Mouse (Mus musculus): ENCODE data around the gene Ppat.

Gene Ppat

GRCm38 (mm10) chr5:76951106-76952027 lies at the start of gene Ppat, which contains the start of gene Paics:
TSS of gene Ppat (minus strand) at chr5:76951578.
TSS of gene Paics (plus strand) at chr5:76951307.
- WGBS, result under 1% methylated on average over 81 of the region's 81 CpGs

- WGBS, result 23% methylated on average over 5 of the region's 5 CpGs
Measured at GRCm38 (mm10) chr5:76998416-76998815, 47.0 kb upstream of the Ppat start.

GRCm38 (mm10) chr5:76993174-76993814 lies 41.9 kb upstream of the Ppat start:
- 94% methylated on average over 5 of the region's 5 CpGs for WGBS

- 77% methylated on average over 3 of the region's 3 CpGs for WGBS
Measured at GRCm38 (mm10) chr5:76990789-76991188, 39.4 kb upstream of the Ppat start.

GRCm38 (mm10) chr5:76984015-76984414 lies 32.6 kb upstream of the Ppat start:
- 90% methylated on average over 11 of the region's 11 CpGs for WGBS

DNA sequence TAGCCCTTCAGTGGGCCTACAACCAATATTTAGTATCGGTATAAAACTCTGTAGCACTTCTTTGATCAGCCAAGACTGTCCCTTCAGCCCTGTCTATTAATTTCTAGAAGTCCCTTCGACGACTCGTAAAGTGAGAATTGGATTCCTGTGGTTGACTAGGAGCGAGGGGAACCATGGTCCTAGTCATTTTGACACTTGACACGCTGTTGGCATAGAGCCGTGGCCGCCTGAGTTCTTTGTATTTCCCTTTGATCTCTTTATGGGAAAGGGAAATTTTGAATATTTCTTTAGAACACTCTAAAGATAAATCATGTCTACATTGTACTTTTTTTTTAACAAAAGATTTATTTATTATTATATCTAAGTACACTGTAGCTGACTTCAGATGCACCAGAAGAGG lies 24.4 kb upstream of the Ppat start:
- 74% methylated on average over 8 of the region's 8 CpGs for WGBS

- WGBS, result under 1% methylated on average over 59 of the region's 60 CpGs
Measured at GRCm38 (mm10) chr5:76974554-76975285, 23.3 kb upstream of the Ppat start, which contains the start of gene Srp72. TSS of gene Srp72 (plus strand) at chr5:76974683.

DNA sequence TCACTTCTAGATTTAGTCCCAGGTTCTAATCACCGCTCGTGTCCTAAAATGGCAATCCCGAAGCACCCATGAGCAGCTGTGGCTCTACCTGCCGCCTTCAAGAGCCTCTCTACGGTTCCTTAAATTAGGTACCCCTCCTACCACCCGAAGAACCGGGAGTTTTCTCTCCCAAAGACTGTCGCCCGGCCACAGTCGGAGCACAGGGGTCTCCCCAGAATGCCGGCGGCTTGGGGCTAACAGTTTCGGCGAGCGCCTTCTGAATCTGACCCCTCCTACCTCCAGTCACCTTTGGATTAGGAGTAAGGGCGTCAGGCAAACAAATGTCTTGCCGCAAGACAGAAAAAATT lies 22.8 kb upstream of the Ppat start:
- WGBS, result 2% methylated on average over 17 of the region's 17 CpGs

- whole genome bisulfite sequencing, result 62% methylated on average over 3 of the region's 3 CpGs
Measured at GRCm38 (mm10) chr5:76973488-76973887, 22.1 kb upstream of the Ppat start.

DNA sequence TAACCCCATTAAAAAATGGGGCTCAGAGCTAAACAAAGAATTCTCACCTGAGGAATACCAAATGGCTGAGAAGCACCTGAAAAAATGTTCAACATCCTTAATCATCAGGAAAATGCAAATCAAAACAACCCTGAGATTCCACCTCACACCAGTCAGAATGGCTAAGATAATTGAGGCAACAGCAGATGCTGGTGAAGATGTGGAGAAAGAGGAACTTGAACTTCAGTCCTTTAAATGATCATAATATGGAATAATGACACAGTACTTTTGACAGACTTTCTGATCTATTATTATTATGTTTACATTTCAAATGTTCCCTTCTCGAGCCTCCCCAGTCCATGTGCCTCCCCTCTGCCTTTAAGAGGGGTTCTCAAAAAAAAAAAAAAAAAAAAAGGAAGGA lies 19.7 kb upstream of the Ppat start:
- 85% methylated on average over 1 of the region's 1 CpGs for WGBS

GRCm38 (mm10) chr5:76969250-76969649 lies 17.9 kb upstream of the Ppat start:
- WGBS, result 54% methylated on average over 5 of the region's 5 CpGs

- WGBS, result 95% methylated on average over 3 of the region's 3 CpGs
Measured at GRCm38 (mm10) chr5:76964651-76965050, 13.3 kb upstream of the Ppat start.

DNA sequence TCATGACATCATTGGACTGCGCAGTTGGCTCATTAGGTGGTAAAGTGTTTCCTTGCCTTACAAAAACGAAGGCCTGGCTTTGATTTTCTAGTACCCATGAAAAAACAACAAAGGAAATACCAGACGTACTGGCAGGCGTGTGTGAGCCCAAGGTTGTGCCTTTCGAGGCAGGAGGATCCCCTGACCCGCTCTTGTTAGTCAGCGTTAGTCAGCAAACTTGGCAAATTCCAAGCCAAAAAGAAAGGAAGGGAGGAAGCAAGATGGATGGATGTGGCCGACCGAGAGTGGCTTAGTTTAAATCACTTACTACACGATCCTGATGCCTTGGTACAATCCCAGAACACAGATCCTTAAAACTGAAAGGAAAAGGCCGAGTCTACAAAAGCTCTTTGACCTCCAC lies 11.2 kb upstream of the Ppat start:
- WGBS, result 72% methylated on average over 11 of the region's 11 CpGs

DNA sequence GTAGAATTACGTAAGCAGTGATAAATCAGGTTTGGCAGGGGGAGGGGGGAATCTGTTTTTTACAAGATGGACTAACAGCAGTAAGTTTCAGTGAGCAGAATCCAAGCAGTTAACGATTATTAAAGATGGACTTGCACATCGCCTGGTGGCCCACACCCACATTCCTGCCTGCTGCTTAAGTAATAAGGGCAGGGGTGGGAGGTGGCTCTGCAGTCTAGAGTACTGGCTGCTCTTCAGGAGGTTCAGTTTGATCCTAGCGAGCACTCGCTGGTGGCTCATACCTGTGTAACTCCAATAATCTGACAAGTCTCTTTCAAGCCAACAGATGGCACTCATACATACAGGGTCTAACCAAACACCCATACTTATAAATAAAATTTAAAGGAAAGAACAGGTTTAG lies 8.2 kb upstream of the Ppat start:
- WGBS, result 79% methylated on average over 5 of the region's 5 CpGs

- 98% methylated on average over 1 of the region's 1 CpGs for WGBS
Measured at GRCm38 (mm10) chr5:76957954-76958353, 6.6 kb upstream of the Ppat start.

DNA sequence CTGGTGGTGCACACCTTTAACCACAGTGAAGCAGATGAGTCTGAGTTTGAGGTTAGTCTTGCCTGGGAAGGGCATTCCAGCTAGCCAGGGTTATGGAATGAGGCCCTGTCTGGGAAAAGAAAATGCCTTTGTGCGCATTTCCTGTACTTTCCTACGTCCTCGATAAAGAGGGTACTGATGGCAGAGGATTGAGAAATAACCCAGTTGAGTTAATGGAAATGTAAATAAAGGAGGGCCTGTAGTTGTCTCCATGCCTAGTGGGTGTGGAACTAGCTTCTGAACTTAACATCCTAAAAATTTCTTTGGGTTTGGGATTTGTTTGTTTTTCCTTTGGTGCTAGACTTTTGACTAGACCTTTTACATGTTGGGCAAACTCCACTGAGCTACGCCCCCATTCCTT lies 4.1 kb upstream of the Ppat start:
- 84% methylated on average over 4 of the region's 4 CpGs for WGBS

GRCm38 (mm10) chr5:76954271-76954900 lies 3.0 kb upstream of the Ppat start:
- WGBS, result 72% methylated on average over 6 of the region's 6 CpGs

DNA sequence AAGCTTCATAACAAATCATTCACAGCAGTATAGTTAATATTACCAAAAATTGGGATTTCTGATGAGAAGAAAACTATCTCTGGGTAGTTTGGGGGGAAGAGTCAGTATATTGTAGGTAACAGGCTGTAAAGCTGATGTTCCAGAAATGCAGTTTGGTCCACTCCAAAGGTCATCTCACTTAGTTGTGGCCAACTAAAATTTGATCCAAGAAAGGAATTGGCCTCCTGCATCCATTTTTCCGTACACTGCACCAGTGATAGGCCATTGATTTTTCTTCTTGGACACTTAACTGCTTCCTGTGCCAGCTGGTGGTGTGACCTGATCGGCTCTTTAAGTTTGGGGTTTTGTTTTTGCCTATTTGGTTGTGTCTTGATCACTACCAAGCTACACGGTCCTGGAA lies 2.4 kb upstream of the Ppat start:
- WGBS, result 72% methylated on average over 3 of the region's 3 CpGs

GRCm38 (mm10) chr5:76952112-76953040 lies 998 bp upstream of the Ppat start:
- 14% methylated on average over 7 of the region's 7 CpGs for WGBS

GRCm38 (mm10) chr5:76950343-76951105 lies 854 bp downstream of the Ppat start:
- 1% methylated on average over 24 of the region's 24 CpGs for WGBS
